Mouse (Mus musculus): ENCODE data around the gene Rabep2.

DNA sequence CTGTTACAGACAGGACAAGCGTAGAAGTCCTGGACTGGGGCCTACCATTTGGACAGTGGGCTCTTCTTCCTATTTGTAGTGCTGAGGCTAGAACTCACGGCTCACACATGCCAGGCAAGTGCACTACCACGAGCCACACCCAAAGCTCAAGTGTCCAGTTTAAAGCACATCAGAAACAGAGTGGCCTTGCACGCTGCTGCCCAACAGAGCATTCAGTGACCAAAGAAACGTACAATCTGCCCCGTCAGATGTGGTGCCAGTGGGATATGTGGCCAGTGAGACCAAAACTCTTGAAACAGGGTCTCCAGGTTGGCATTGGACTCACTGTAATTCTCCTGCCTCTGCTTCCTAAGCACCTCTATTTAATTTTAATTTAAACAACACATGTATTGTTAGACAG lies 22.1 kb downstream of the Rabep2 start:
- TF ChIP-seq POLR2A (IDR thresholded peaks at IDR 0.05; ENCODE audit: control insufficient read depth, low read depth, low read length), result no peak
- TF ChIP-seq CTCF (IDR thresholded peaks at IDR 0.05; ENCODE audit: control insufficient read depth, insufficient read depth, insufficient replicate concordance, low read depth, low read length), result no peak
